Mouse (Mus musculus) liver, embryonic 14.5 days (tissue): Measurements from ENCODE around the gene Ccser2. TPM values are rescaled to one million over a fixed set of nuclear protein-coding genes. Genes with fewer than 3 reads are reported as not detected.

ENCODE experiments used
- ATAC-seq: fragments of 200-750 bp; cut with Nextera tagmentation; 2 replicates; pipeline ENCODE4 v1.8.0; 2017; ENCODE audit warnings: moderate number of reproducible peaks, mild to moderate bottlenecking, moderate library complexity; ENCODE audit not compliant: insufficient read depth
- DNase-seq, 3 experiments: peaks; one replicate each; pipeline ENCODE4 v3.0.0-alpha.2; 2012 to 2013; ENCODE audit warnings: low read depth in 3 of 3, low spot score in 3 of 3
- H3K27ac ChIP-seq: fragments of 300-500 bp; sonication (generic); 2 replicates; pipeline ENCODE4 v1.5.1; 2014; ENCODE audit warnings: moderate library complexity, mild to moderate bottlenecking, control low read depth, inconsistent platforms
- H3K27me3 ChIP-seq: fragments of 300-500 bp; sonication (generic); 2 replicates; pipeline ENCODE4 v1.6.1; 2014; ENCODE audit warnings: mild to moderate bottlenecking, low read length, moderate library complexity; ENCODE audit not compliant: control insufficient read depth, insufficient read depth
- H3K36me3 ChIP-seq: fragments of 300-500 bp; sonication (generic); replicated peaks from 2 replicates; pipeline ENCODE4 v1.6.1; 2014; ENCODE audit warnings: low read depth; ENCODE audit not compliant: control insufficient read depth, insufficient read depth
- H3K4me1 ChIP-seq, 2 experiments: fragments of 200-500 bp in 1 of 2; fragments of 300-500 bp in 1 of 2; sonication (generic) in 1 of 2; replicated peaks; 2 replicates each; pipeline ENCODE4 v1.6.1; 2012 to 2014; ENCODE audit warnings: antibody characterized with exemption in 1 of 2, inconsistent platforms in 1 of 2, low read length in 1 of 2; ENCODE audit not compliant: control insufficient read depth in 2 of 2, insufficient read depth in 2 of 2
- H3K4me2 ChIP-seq: fragments of 300-500 bp; sonication (generic); 2 replicates; pipeline ENCODE4 v1.6.1; 2014; ENCODE audit warnings: low read depth, mild to moderate bottlenecking, control low read depth, moderate library complexity
- H3K4me3 ChIP-seq, 2 experiments: fragments of 200-500 bp in 1 of 2; fragments of 300-500 bp in 1 of 2; sonication (generic) in 1 of 2; 2 replicates each; pipeline ENCODE4 v1.5.1; 2012 to 2014; ENCODE audit warnings: low read depth in 2 of 2, low read length in 2 of 2, mild to moderate bottlenecking in 2 of 2, control low read depth in 1 of 2, inconsistent platforms in 1 of 2, moderate library complexity in 1 of 2; ENCODE audit not compliant: insufficient read depth in 1 of 2
- H3K9ac ChIP-seq: fragments of 300-500 bp; sonication (generic); replicated peaks from 2 replicates; pipeline ENCODE4 v1.6.1; 2014; ENCODE audit warnings: mild to moderate bottlenecking, control low read depth, moderate library complexity
- H3K9me3 ChIP-seq: fragments of 300-500 bp; sonication (generic); 2 replicates; pipeline ENCODE4 v1.6.1; 2016; ENCODE audit warnings: low read length, mixed read lengths; ENCODE audit not compliant: control insufficient read depth
- CTCF ChIP-seq: IDR thresholded peaks from 2 replicates; pipeline ENCODE4 v1.5.1; 2016; ENCODE audit warnings: antibody characterized with exemption, low read depth, control low read depth
- EP300 ChIP-seq: IDR thresholded peaks from 2 replicates; pipeline ENCODE4 v1.6.1; 2016; ENCODE audit warnings: antibody characterized with exemption, low read depth
- WGBS: fragments of 180-500 bp; shearing (Covaris S2); extraction: QIAGEN DNeasy Blood & Tissue Kit; methylation state at CpG from one replicate; pipeline ENCODE4 v1.1.7; 2014; ENCODE audit not compliant: insufficient replicate concordance; 5-methylcytosine and 5-hydroxymethylcytosine counted together
- polyA plus RNA-seq, 2 experiments: library from polyadenylated mRNA; depleted of rRNA in 1 of 2; stranded (reverse) in 1 of 2; unstranded in 1 of 2; fragments of >200 nt; fragmentation: Nextera tagmentation in 1 of 2; extraction: Ambion mirVana in 1 of 2; gene quantifications; 2 replicates each; pipeline versions ENCODE4 v1.2.1 to v1.2.3; 2012 to 2014

Ccser2 gene
- polyA plus RNA-seq, 2 experiments, result 1.6 to 4.1 TPM

- no peak overlapping the region for H3K4me3 ChIP-seq
- H3K36me3 ChIP-seq, result no peaks in the 10 kb centered on the region
- TF ChIP-seq EP300 (no peak), CTCF (no peak)
- no peak overlapping the region for H3K9ac ChIP-seq
- WGBS, result 69% methylated on average over 1 of the region's 1 CpGs
- ATAC-seq (no peak), DNase-seq (no peak)
- H3K27ac ChIP-seq, result no peak overlapping the region
- no peaks in the 10 kb centered on the region for H3K9me3 ChIP-seq
- H3K4me2 ChIP-seq, result no peak overlapping the region
- H3K4me1 ChIP-seq, result no peaks in the 10 kb centered on the region
- H3K27me3 ChIP-seq, result no peaks in the 10 kb centered on the region
Measured at GRCm38 (mm10) chr14:36904206-36904605, 64.4 kb downstream of the Ccser2 start.

GRCm38 (mm10) chr14:36900883-36901282 is 67.7 kb downstream of the Ccser2 start:
- no peaks in the 10 kb centered on the region for H3K27me3 ChIP-seq
- no peak overlapping the region for H3K9ac ChIP-seq
- ATAC-seq (no peak), DNase-seq (no peak)
- H3K27ac ChIP-seq, result no peak overlapping the region
- H3K4me1 ChIP-seq, result no peaks in the 10 kb centered on the region
- TF ChIP-seq EP300, result no peak
- TF ChIP-seq CTCF, result no peak
- H3K4me2 ChIP-seq, result no peak overlapping the region
- H3K9me3 ChIP-seq, result no peaks in the 10 kb centered on the region
- H3K36me3 ChIP-seq, result no peaks in the 10 kb centered on the region
- no peak overlapping the region for H3K4me3 ChIP-seq

GRCm38 (mm10) chr14:36894701-36895100 is 73.9 kb downstream of the Ccser2 start:
- Histone ChIP-seq H3K36me3 (no peaks in the 10 kb centered on the region), H3K27ac (no peak overlapping the region), H3K9ac (no peak overlapping the region), H3K4me1 (no peaks in the 10 kb centered on the region), H3K27me3 (no peaks in the 10 kb centered on the region), H3K9me3 (no peaks in the 10 kb centered on the region), H3K4me3 (no peak overlapping the region), H3K4me2 (no peak overlapping the region)
- no peak for ATAC-seq
- 65% methylated on average over 3 of the region's 3 CpGs for WGBS
- DNase-seq, result no peak
- no peak for TF ChIP-seq CTCF
- no peak for TF ChIP-seq EP300

- 70% methylated on average over 2 of the region's 2 CpGs for WGBS
- Histone ChIP-seq H3K9me3 (no peaks in the 10 kb centered on the region), H3K36me3 (no peaks in the 10 kb centered on the region), H3K9ac (no peak overlapping the region), H3K27ac (no peak overlapping the region), H3K27me3 (no peaks in the 10 kb centered on the region), H3K4me1 (no peaks in the 10 kb centered on the region), H3K4me2 (no peak overlapping the region), H3K4me3 (no peak overlapping the region)
- TF ChIP-seq EP300 (no peak), CTCF (no peak)
- DNase-seq, result no peak
- ATAC-seq, result no peak
Measured at GRCm38 (mm10) chr14:36892762-36893358, 75.7 kb downstream of the Ccser2 start.

- no peak for DNase-seq
- no peak overlapping the region for H3K4me2 ChIP-seq
- WGBS, result 65% methylated on average over 7 of the region's 7 CpGs
- no peak for ATAC-seq
- H3K9ac ChIP-seq, result no peak overlapping the region
- no peak overlapping the region for H3K27ac ChIP-seq
- H3K4me1 ChIP-seq, result no peaks in the 10 kb centered on the region
- no peak for TF ChIP-seq EP300
- no peak for TF ChIP-seq CTCF
- H3K36me3 ChIP-seq, result no peaks in the 10 kb centered on the region
- no peaks in the 10 kb centered on the region for H3K27me3 ChIP-seq
- H3K9me3 ChIP-seq, result no peaks in the 10 kb centered on the region
- no peak overlapping the region for H3K4me3 ChIP-seq
Measured at GRCm38 (mm10) chr14:36890130-36890529, 78.4 kb downstream of the Ccser2 start.
